Mouse (Mus musculus): ENCODE data around the gene Cd300a. TPM values are rescaled to one million over a fixed set of nuclear protein-coding genes. Genes with fewer than 3 reads are reported as not detected.

Gene Cd300a
- under 1 TPM; 0.11 to 0.37 TPM for polyA plus RNA-seq (2017; shearing (Covaris generic))

GRCm38 (mm10) chr11:114889991-114890518, at the start of gene Cd300a:
Gene Cd300a (plus strand): TSS chr11:114890041.
- ATAC-seq = no peak

DNA sequence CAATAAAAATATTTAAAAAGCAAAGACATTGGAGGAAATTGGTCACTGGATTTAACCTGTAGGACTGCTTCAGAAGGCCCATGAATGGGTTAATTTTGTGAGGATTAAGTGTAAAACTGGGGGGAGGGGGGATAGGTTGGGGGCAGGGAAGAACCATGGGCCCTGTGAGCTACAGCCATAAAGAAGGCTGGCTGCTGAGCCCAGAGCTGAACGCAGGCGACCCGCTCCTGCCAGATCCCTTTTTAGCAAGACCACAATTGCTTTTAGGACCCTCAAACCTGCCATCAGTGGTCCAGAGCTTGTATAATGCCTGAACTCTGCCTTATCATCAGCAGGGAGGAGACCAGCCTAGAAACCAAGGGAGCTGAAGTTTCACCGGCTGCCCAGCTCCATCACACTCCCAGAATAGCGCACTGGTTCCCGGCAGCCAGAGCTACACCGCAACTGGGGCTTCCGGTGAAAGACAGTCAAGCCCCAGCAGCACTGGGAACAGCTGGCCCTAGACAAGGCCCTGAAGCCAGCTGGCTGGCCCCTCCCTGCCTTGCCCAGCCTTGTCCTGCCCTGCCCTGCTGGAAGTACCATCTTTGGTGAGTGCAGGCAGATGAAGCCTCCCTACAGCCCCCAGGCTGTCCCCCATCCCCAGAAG, 45.9 kb upstream of the Cd300a start:
- ATAC-seq = no peak

GRCm38 (mm10) chr11:114844464-114845220, 45.2 kb upstream of the Cd300a start:
- no peak for ATAC-seq

GRCm38 (mm10) chr11:114846336-114846735, 43.5 kb upstream of the Cd300a start:
- ATAC-seq = no peak

DNA sequence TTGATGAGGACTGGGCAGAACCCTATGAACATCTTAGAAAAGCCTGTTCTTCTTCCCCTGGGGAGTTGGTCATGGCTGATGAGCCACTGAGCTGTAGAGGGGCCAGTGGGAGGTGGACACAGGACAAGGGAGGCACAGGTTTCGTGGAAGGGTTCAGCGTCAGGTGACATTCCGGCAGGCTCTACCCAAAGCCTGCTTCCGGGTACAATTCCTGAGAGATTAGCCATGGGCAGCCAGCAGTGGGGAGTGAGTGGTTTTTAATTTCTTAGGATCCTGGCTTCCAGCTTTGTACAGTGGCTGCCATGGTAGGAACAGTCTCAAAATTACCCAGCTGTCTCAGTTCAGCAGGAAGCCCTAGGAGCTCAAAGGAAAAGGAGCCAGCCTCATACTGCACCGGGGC, 42.8 kb upstream of the Cd300a start:
- no peak for ATAC-seq

GRCm38 (mm10) chr11:114849572-114849971, 40.3 kb upstream of the Cd300a start:
- no peak for ATAC-seq

GRCm38 (mm10) chr11:114850066-114850451, 39.8 kb upstream of the Cd300a start:
- no peak for ATAC-seq

- ATAC-seq = no peak
Observed at GRCm38 (mm10) chr11:114850452-114851268, 39.2 kb upstream of the Cd300a start, which contains the start of gene Gprc5c. Gene Gprc5c (plus strand): TSS chr11:114851152.

- no peak for ATAC-seq
Observed at GRCm38 (mm10) chr11:114851269-114851607, 38.6 kb upstream of the Cd300a start.

GRCm38 (mm10) chr11:114851608-114852310, 38.1 kb upstream of the Cd300a start:
- no peak for ATAC-seq

- no peak for ATAC-seq
Observed at GRCm38 (mm10) chr11:114852311-114853173, 37.3 kb upstream of the Cd300a start.

DNA sequence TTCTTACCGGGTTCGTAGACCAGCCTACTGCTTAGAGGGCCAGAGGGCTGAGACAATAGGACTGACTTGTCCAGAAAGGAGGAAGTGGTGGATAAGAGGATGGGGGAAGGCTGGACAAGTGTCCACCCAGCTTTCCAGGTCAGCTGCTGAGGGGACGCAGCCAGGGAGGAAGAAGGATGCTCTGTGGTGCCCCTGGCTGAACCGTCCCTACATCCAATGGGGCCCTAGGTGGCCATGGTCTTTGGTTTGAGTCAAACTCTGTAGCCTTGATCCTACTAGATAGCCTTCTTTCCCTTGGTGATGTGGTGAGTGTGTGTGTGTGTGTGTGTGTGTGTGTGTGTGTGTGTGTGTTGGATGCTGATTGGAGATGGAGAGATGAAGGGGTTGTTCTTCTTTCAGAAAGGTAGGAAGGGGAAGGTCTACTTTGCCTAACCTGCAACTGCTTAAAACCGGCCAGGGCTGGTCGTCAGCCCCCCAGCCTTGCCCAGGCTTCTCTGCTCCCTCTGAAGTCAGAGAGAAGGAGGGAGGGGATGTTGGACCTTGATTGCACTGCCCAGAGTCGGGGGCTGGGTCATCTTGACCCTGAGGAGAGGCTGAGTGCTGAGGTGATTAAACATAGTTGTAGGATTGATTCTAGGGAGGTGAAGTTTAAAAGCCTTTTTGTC, 36.5 kb upstream of the Cd300a start:
- ATAC-seq = no peak

DNA sequence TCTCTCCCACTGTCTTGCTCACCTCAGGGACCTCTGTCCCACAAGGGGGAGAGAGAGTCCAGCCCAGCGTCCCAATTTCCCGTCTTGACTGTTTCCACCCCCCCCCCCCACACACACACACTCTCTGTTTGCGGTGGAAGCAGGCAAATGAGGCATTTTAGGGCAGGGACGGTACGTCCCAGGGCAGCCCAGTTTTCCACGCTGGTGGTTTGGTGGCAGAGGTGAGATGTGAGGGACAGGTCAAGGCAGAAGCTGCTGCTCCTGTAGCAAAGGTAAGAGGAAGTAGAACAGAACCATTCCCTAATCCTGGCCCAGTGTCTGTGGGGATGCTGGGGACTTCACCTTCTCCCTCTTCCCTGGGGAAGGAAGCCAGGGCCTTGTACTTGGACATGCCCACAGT, 35.3 kb upstream of the Cd300a start:
- ATAC-seq = no peak

GRCm38 (mm10) chr11:114856125-114856524, 33.7 kb upstream of the Cd300a start:
- no peak for ATAC-seq

DNA sequence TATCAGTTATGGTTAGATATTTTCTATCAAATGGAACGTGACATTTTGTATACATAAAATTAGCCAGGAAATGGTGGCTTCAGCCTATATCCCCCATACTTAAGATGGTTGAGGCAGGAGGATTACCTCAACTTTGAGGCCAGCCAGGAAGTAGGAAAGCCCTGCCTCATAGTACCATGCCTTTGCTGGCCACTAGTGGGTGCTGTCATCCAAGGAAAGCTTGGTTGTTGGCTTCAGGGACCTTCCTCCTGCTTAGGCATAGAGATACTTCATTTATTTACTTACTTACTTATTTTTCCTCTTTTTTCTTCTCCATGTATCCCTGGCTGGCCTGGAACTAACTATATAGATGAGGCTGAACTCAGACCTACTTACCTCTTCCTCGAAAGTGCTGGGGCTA, 31.2 kb upstream of the Cd300a start:
- peak; percentile 62 for ATAC-seq

GRCm38 (mm10) chr11:114861057-114861456, 28.8 kb upstream of the Cd300a start:
- ATAC-seq = no peak

DNA sequence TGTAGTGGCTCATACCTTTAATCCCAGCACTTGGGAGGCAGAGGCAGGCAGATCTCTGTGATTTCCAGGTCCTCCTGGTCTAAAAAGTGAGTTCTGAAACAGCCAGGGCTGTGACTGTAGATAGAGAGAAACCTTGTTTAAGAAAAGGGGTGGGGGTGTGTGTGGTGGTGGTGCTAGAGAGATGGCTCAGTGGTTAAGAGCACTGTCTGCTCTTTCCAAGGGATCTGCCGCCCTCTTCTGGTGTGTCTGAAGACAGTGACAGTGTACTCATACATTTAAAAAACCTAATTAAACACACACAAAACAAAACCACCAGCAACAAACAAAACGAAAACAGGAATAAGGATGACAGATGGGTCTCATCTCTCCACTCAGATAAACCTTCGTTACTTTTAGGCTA, 27.2 kb upstream of the Cd300a start:
- no peak for ATAC-seq

- no peak for ATAC-seq
Observed at GRCm38 (mm10) chr11:114863918-114864420, 25.9 kb upstream of the Cd300a start.

GRCm38 (mm10) chr11:114865999-114866398, 23.8 kb upstream of the Cd300a start:
- no peak for ATAC-seq

DNA sequence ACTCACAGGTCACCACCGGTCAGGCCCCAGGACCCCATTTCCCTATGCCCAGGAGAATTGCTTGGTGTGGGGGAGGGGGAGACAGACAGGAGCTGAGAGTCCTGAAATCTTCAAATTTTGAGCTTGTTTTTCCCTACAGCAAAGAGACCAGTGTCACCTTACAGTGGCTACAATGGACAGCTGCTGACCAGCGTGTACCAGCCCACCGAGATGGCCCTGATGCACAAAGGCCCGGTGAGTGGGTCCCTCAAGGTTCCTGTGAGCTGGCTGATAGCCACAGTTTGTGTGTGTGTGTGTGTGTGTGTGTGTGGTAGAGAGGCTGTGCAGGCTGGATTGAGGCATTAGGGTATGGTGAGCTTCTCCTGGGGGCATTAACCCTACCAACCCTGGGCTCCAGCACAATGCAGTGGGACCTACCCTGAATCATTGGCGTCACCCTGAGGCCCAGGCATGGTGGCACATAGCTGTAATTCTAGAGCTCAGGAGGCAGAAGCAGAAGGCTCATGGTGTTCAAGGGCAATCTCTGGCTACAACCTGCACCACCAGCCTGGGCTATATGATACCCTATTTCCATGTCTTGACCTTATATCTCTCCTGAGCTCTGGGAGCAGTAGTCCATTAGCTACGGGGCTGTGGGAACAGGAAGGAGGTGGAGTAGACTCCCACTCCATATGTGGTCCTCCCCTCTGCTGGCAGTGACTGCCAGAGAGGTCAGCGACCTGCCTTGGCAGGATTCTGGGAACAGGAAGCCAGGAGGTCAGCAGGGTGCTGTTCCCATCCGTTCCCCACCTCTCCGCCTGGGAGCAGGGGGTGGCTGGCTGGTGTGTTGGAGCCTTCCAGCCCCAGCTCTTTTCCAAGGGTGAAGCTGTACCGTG, 23.1 kb upstream of the Cd300a start:
- no peak for ATAC-seq

All from CD4-positive, CD25-positive, alpha-beta regulatory T cell, adult 4 months (primary cell).